Mouse (Mus musculus): Measurements from ENCODE around the gene Catip. TPM values are rescaled to one million over a fixed set of nuclear protein-coding genes. Genes with fewer than 3 reads are reported as not detected.
"Not testable (repeated sequence)": the region's sequence is repeated elsewhere in the genome, so short reads cannot be mapped to it uniquely, and the experiment has no call there.

Gene Catip
- total and polyA plus RNA-seq, 3 experiments: 0.27 TPM; not detected in 2

- Histone ChIP-seq H3K9me3 (replicated peaks) (no peaks in the 10 kb centered on the region), H3K27me3 (ENCODE audit: insufficient read depth, low read length) (peaks cover 58% of the 10 kb centered on the region), H3K4me3 (ENCODE audit: low read depth, low read length) (no peak overlapping the region), H3K4me1 (ENCODE audit: insufficient read depth, low read depth, low read length) (peaks cover 36% of the 10 kb centered on the region), H3K36me3 (replicated peaks) (no peaks in the 10 kb centered on the region)
- no peak for DNase-seq (ENCODE audit: low spot score)
- TF ChIP-seq GATA2 (IDR thresholded peaks at IDR 0.05; ENCODE audit: borderline replicate concordance, low read depth, low read length): no peak
- no peak for TF ChIP-seq CTCF (IDR thresholded peaks at IDR 0.05; ENCODE audit: low read depth, low read length)
- TF ChIP-seq TAL1 (conservative IDR thresholded peaks at IDR 0.05; ENCODE audit: low read depth, low read length): no peak
- no peak for TF ChIP-seq GATA1 (IDR thresholded peaks at IDR 0.05; ENCODE audit: borderline replicate concordance, low read length)
- TF ChIP-seq POLR2AphosphoS5 (IDR thresholded peaks at IDR 0.05; ENCODE audit: insufficient replicate concordance, low read depth, low read length): no peak
- ATAC-seq (ENCODE audit: extremely low read depth, insufficient number of reproducible peaks, low FRiP score, poor library complexity, severe bottlenecking): no peak
Observed at GRCm38 (mm10) chr1:74335436-74336170, 26.3 kb upstream of the Catip start.

GRCm38 (mm10) chr1:74337241-74337771, 24.6 kb upstream of the Catip start:
- H3K9me3 ChIP-seq (replicated peaks): no peaks in the 10 kb centered on the region
- DNase-seq (ENCODE audit: low spot score) (no peak), ATAC-seq (ENCODE audit: extremely low read depth, insufficient number of reproducible peaks, low FRiP score, poor library complexity, severe bottlenecking) (no peak)
- peaks cover 19% of the 10 kb centered on the region for H3K4me1 ChIP-seq (ENCODE audit: insufficient read depth, low read depth, low read length)
- no peak for TF ChIP-seq POLR2AphosphoS5 (IDR thresholded peaks at IDR 0.05; ENCODE audit: insufficient replicate concordance, low read depth, low read length)
- TF ChIP-seq CTCF (IDR thresholded peaks at IDR 0.05; ENCODE audit: low read depth, low read length): no peak
- TF ChIP-seq GATA1 (IDR thresholded peaks at IDR 0.05; ENCODE audit: borderline replicate concordance, low read length): no peak
- no peak for TF ChIP-seq GATA2 (IDR thresholded peaks at IDR 0.05; ENCODE audit: borderline replicate concordance, low read depth, low read length)
- TF ChIP-seq TAL1 (conservative IDR thresholded peaks at IDR 0.05; ENCODE audit: low read depth, low read length): no peak
- no peaks in the 10 kb centered on the region for H3K36me3 ChIP-seq (replicated peaks)
- H3K27me3 ChIP-seq (ENCODE audit: insufficient read depth, low read length): peaks cover 61% of the 10 kb centered on the region
- no peak overlapping the region for H3K4me3 ChIP-seq (ENCODE audit: low read depth, low read length)

GRCm38 (mm10) chr1:74338013-74338412, 23.9 kb upstream of the Catip start:
- H3K9me3 ChIP-seq (replicated peaks): no peaks in the 10 kb centered on the region
- H3K4me3 ChIP-seq (ENCODE audit: low read depth, low read length): no peak overlapping the region
- peaks cover 12% of the 10 kb centered on the region for H3K4me1 ChIP-seq (ENCODE audit: insufficient read depth, low read depth, low read length)
- H3K36me3 ChIP-seq (replicated peaks): no peaks in the 10 kb centered on the region
- H3K27me3 ChIP-seq (ENCODE audit: insufficient read depth, low read length): peaks cover 62% of the 10 kb centered on the region
- TF ChIP-seq GATA1 (IDR thresholded peaks at IDR 0.05; ENCODE audit: borderline replicate concordance, low read length) (no peak), TAL1 (conservative IDR thresholded peaks at IDR 0.05; ENCODE audit: low read depth, low read length) (no peak), CTCF (IDR thresholded peaks at IDR 0.05; ENCODE audit: low read depth, low read length) (no peak), POLR2AphosphoS5 (IDR thresholded peaks at IDR 0.05; ENCODE audit: insufficient replicate concordance, low read depth, low read length) (no peak), GATA2 (IDR thresholded peaks at IDR 0.05; ENCODE audit: borderline replicate concordance, low read depth, low read length) (no peak)
- ATAC-seq (ENCODE audit: extremely low read depth, insufficient number of reproducible peaks, low FRiP score, poor library complexity, severe bottlenecking) (no peak), DNase-seq (ENCODE audit: low spot score) (no peak)

- peaks cover 7% of the 10 kb centered on the region for H3K4me1 ChIP-seq (ENCODE audit: insufficient read depth, low read depth, low read length)
Observed at GRCm38 (mm10) chr1:74338626-74339025, 23.3 kb upstream of the Catip start.

GRCm38 (mm10) chr1:74339917-74340316, 22.0 kb upstream of the Catip start:
- TF ChIP-seq TAL1 (conservative IDR thresholded peaks at IDR 0.05; ENCODE audit: low read depth, low read length) (no peak), CTCF (IDR thresholded peaks at IDR 0.05; ENCODE audit: low read depth, low read length) (no peak), POLR2AphosphoS5 (IDR thresholded peaks at IDR 0.05; ENCODE audit: insufficient replicate concordance, low read depth, low read length) (no peak), GATA1 (IDR thresholded peaks at IDR 0.05; ENCODE audit: borderline replicate concordance, low read length) (no peak), GATA2 (IDR thresholded peaks at IDR 0.05; ENCODE audit: borderline replicate concordance, low read depth, low read length) (no peak)
- peaks cover 67% of the 10 kb centered on the region for H3K27me3 ChIP-seq (ENCODE audit: insufficient read depth, low read length)
- DNase-seq (ENCODE audit: low spot score) (no peak), ATAC-seq (ENCODE audit: extremely low read depth, insufficient number of reproducible peaks, low FRiP score, poor library complexity, severe bottlenecking) (no peak)
- H3K4me1 ChIP-seq (ENCODE audit: insufficient read depth, low read depth, low read length): peaks cover 7% of the 10 kb centered on the region
- no peaks in the 10 kb centered on the region for H3K36me3 ChIP-seq (replicated peaks)
- no peak overlapping the region for H3K4me3 ChIP-seq (ENCODE audit: low read depth, low read length)
- H3K9me3 ChIP-seq (replicated peaks): no peaks in the 10 kb centered on the region

More at GRCm38 (mm10) chr1:74338626-74339025, 23.3 kb upstream of the Catip start:
- Histone ChIP-seq H3K27me3 (ENCODE audit: insufficient read depth, low read length) (peaks cover 63% of the 10 kb centered on the region), H3K4me3 (ENCODE audit: low read depth, low read length) (no peak overlapping the region), H3K36me3 (replicated peaks) (no peaks in the 10 kb centered on the region), H3K9me3 (replicated peaks) (no peaks in the 10 kb centered on the region)
- no peak for TF ChIP-seq POLR2AphosphoS5 (IDR thresholded peaks at IDR 0.05; ENCODE audit: insufficient replicate concordance, low read depth, low read length)
- TF ChIP-seq GATA2 (IDR thresholded peaks at IDR 0.05; ENCODE audit: borderline replicate concordance, low read depth, low read length): no peak
- no peak for TF ChIP-seq TAL1 (conservative IDR thresholded peaks at IDR 0.05; ENCODE audit: low read depth, low read length)
- TF ChIP-seq GATA1 (IDR thresholded peaks at IDR 0.05; ENCODE audit: borderline replicate concordance, low read length): no peak
- no peak for TF ChIP-seq CTCF (IDR thresholded peaks at IDR 0.05; ENCODE audit: low read depth, low read length)
- ATAC-seq (ENCODE audit: extremely low read depth, insufficient number of reproducible peaks, low FRiP score, poor library complexity, severe bottlenecking): no peak
- no peak for DNase-seq (ENCODE audit: low spot score)

- ATAC-seq (ENCODE audit: extremely low read depth, insufficient number of reproducible peaks, low FRiP score, poor library complexity, severe bottlenecking): no peak
Observed at GRCm38 (mm10) chr1:74340361-74340764, 21.5 kb upstream of the Catip start.

GRCm38 (mm10) chr1:74340992-74341391, 20.9 kb upstream of the Catip start:
- not testable (repeated sequence) for ATAC-seq (ENCODE audit: extremely low read depth, insufficient number of reproducible peaks, low FRiP score, poor library complexity, severe bottlenecking); H3K4me1 ChIP-seq (ENCODE audit: insufficient read depth, low read depth, low read length); H3K4me3 ChIP-seq (ENCODE audit: low read depth, low read length); DNase-seq (ENCODE audit: low spot score); H3K9me3 ChIP-seq (replicated peaks); H3K36me3 ChIP-seq (replicated peaks)
- H3K27me3 ChIP-seq (ENCODE audit: insufficient read depth, low read length): peaks cover 63% of the 10 kb centered on the region

More at GRCm38 (mm10) chr1:74340361-74340764, 21.5 kb upstream of the Catip start:
- H3K4me1 ChIP-seq (ENCODE audit: insufficient read depth, low read depth, low read length): peaks cover 5% of the 10 kb centered on the region
- no peaks in the 10 kb centered on the region for H3K36me3 ChIP-seq (replicated peaks)
- no peaks in the 10 kb centered on the region for H3K9me3 ChIP-seq (replicated peaks)
- TF ChIP-seq POLR2AphosphoS5 (IDR thresholded peaks at IDR 0.05; ENCODE audit: insufficient replicate concordance, low read depth, low read length): no peak
- no peak for TF ChIP-seq TAL1 (conservative IDR thresholded peaks at IDR 0.05; ENCODE audit: low read depth, low read length)
- no peak for TF ChIP-seq GATA2 (IDR thresholded peaks at IDR 0.05; ENCODE audit: borderline replicate concordance, low read depth, low read length)
- no peak for TF ChIP-seq GATA1 (IDR thresholded peaks at IDR 0.05; ENCODE audit: borderline replicate concordance, low read length)
- TF ChIP-seq CTCF (IDR thresholded peaks at IDR 0.05; ENCODE audit: low read depth, low read length): no peak
- H3K27me3 ChIP-seq (ENCODE audit: insufficient read depth, low read length): peaks cover 67% of the 10 kb centered on the region
- H3K4me3 ChIP-seq (ENCODE audit: low read depth, low read length): no peak overlapping the region
- DNase-seq (ENCODE audit: low spot score): no peak

Data from G1E (cell line).